Mouse (Mus musculus) midbrain, postnatal 0 days (tissue): Measurements from ENCODE around the gene Dlgap5. TPM values are rescaled to one million over a fixed set of nuclear protein-coding genes. Genes with fewer than 3 reads are reported as not detected.

ENCODE experiments used
- ATAC-seq: fragments of 200-750 bp; cut with Nextera tagmentation; 2 replicates; pipeline ENCODE4 v1.8.0; 2017; ENCODE audit warnings: moderate number of reproducible peaks, mild to moderate bottlenecking, moderate TSS enrichment, moderate library complexity; ENCODE audit not compliant: low FRiP score
- DNase-seq: peaks from one replicate; pipeline ENCODE4 v3.0.0-alpha.2; 2015; ENCODE audit warnings: low spot score
- H3K27ac ChIP-seq: fragments of 300-500 bp; sonication (generic); 2 replicates; pipeline ENCODE4 v1.5.1; 2014; ENCODE audit warnings: low read depth, mild to moderate bottlenecking, low read length, mixed read lengths
- H3K27me3 ChIP-seq: fragments of 300-500 bp; sonication (generic); 2 replicates; pipeline ENCODE4 v1.6.1; 2014; ENCODE audit warnings: low read length, control low read depth, mixed read lengths; ENCODE audit not compliant: insufficient read depth
- H3K36me3 ChIP-seq: fragments of 300-500 bp; sonication (generic); 2 replicates; pipeline ENCODE4 v1.6.1; 2014; ENCODE audit warnings: low read length, control low read depth, mixed read lengths; ENCODE audit not compliant: insufficient read depth
- H3K4me1 ChIP-seq: fragments of 300-500 bp; sonication (generic); 2 replicates; pipeline ENCODE4 v1.6.1; 2014; ENCODE audit warnings: mild to moderate bottlenecking, control low read depth, antibody characterized with exemption, low read length, mixed read lengths; ENCODE audit not compliant: insufficient read depth
- H3K4me2 ChIP-seq: fragments of 300-500 bp; sonication (generic); 2 replicates; pipeline ENCODE4 v1.6.1; 2014; ENCODE audit warnings: low read depth, mild to moderate bottlenecking, low read length, mixed read lengths; ENCODE audit not compliant: poor library complexity, severe bottlenecking
- H3K4me3 ChIP-seq: fragments of 300-500 bp; sonication (generic); 2 replicates; pipeline ENCODE4 v1.5.1; 2014; ENCODE audit warnings: low read depth, mild to moderate bottlenecking, low read length, moderate library complexity
- H3K9ac ChIP-seq: fragments of 300-500 bp; sonication (generic); replicated peaks from 2 replicates; pipeline ENCODE4 v1.6.1; 2014; ENCODE audit warnings: mild to moderate bottlenecking, low read length, moderate library complexity, mixed read lengths; ENCODE audit not compliant: poor library complexity, severe bottlenecking
- H3K9me3 ChIP-seq: fragments of 300-500 bp; sonication (generic); 2 replicates; pipeline ENCODE4 v1.6.1; 2016; ENCODE audit warnings: low read length, control low read depth
- CTCF ChIP-seq: IDR thresholded peaks from 2 replicates; pipeline ENCODE4 v1.5.1; 2016; ENCODE audit warnings: antibody characterized with exemption, mild to moderate bottlenecking
- WGBS: fragments of 180-500 bp; shearing (Covaris S2); extraction: QIAGEN DNeasy Blood & Tissue Kit; methylation state at CpG from one replicate; pipeline ENCODE4 v1.1.7; 2014; 5-methylcytosine and 5-hydroxymethylcytosine counted together
- polyA plus RNA-seq: library from polyadenylated mRNA; unstranded; fragments of >200 nt; fragmentation: Nextera tagmentation; extraction: Ambion mirVana; gene quantifications from 2 replicates; pipeline ENCODE4 v1.2.1, GENCODE M21; 2015
- total RNA-seq: library from RNA; depleted of rRNA; stranded (reverse); fragments of >200 nt; gene quantifications from 2 replicates; pipeline ENCODE4 v1.2.3, GENCODE M21; 2014

Gene Dlgap5
- total and polyA plus RNA-seq, 2 experiments from 2014 or later: 1.7 to 2.2 TPM

- Histone ChIP-seq H3K36me3 (no peaks in the 10 kb centered on the region), H3K27me3 (no peaks in the 10 kb centered on the region), H3K9me3 (no peaks in the 10 kb centered on the region), H3K9ac (no peak overlapping the region), H3K4me2 (peak overlapping the region; percentile 2; the same call in 1 of the 2 replicates), H3K4me3 (no peak overlapping the region), H3K27ac (no peak overlapping the region), H3K4me1 (peaks cover 13% of the 10 kb centered on the region; the same call in 1 of the 2 replicates)
- no peak for TF ChIP-seq CTCF
- ATAC-seq (no peak), DNase-seq (no peak)
- WGBS: 47% methylated on average over 21 of the region's 21 CpGs
Observed at GRCm38 (mm10) chr14:47364742-47365449, 53.3 kb downstream of the Dlgap5 start.

DNA sequence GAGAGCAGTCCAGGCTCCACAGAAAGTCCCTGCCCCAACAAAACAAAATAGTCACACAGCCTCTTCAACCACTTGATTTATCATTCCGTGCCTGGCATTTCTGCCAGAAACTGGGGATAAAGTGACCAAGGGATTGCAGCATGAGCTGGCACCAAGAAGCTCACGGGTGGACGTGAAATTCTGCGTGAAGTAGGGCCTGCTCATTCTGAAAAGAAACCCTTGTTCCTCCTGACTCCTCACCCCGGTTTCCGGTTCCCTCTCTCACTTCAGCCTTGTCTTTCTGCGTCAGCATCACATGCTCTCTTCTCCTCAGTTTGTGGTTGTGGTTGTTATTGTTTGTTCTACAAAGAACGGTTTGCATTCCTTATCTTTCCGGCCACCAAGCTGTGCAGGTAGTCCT lies 56.3 kb downstream of the Dlgap5 start:
- H3K36me3 ChIP-seq: no peaks in the 10 kb centered on the region
- no peak for TF ChIP-seq CTCF
- ATAC-seq (no peak), DNase-seq (no peak)
- peaks cover 5% of the 10 kb centered on the region; the same call in 1 of the 2 replicates for H3K4me1 ChIP-seq
- no peaks in the 10 kb centered on the region for H3K27me3 ChIP-seq
- no peak overlapping the region for H3K27ac ChIP-seq
- H3K4me2 ChIP-seq: no peak overlapping the region
- no peaks in the 10 kb centered on the region for H3K9me3 ChIP-seq
- no peak overlapping the region for H3K4me3 ChIP-seq
- 89% methylated on average over 9 of the region's 9 CpGs for WGBS
- no peak overlapping the region for H3K9ac ChIP-seq

DNA sequence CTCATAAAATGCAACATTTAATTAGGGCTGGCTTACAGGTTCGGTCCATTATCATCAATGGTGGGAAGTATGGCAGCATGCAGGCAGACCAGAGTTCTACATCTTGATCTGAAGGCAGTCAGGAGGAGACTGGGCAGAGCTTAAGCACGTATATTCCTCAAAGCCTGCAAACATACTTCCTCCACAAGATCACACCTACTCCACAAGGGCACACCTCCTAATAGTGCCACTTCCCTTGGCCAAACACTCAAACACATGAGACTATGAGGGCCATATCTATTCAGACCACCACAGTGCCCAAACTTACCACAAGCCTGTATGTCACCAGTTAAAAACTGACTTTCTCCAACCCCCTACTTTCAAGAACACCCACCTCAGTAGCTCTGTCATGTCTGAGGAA lies 56.8 kb downstream of the Dlgap5 start:
- Histone ChIP-seq H3K27me3 (no peaks in the 10 kb centered on the region), H3K4me1 (0 out of 2 replicates have a peak, but pooled peaks cover under 1% of the 10 kb centered on the region), H3K4me2 (no peak overlapping the region), H3K27ac (no peak overlapping the region), H3K9me3 (no peaks in the 10 kb centered on the region), H3K4me3 (no peak overlapping the region), H3K36me3 (no peaks in the 10 kb centered on the region), H3K9ac (no peak overlapping the region)
- no peak for TF ChIP-seq CTCF
- ATAC-seq: no peak
- 91% methylated on average over 2 of the region's 2 CpGs for WGBS
- DNase-seq: no peak

DNA sequence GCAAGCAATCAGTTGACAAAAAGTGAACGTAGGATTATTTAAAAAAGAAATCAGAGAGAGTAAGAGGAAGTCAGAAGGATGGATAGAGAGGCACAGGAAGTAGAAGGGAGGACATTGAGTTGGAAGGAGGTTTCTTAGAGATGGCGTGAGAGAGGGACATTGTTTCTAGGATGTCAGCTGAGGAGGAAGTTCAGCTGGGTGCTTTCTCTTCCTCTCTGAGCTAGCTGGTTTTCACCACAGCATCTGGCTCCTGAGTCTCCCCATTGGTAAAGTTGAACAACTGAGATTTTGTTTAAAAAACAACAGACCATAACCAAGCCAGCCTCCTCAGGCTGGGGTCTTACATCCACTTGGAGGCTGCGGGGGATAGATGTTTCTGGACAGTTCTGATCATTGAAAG lies 58.6 kb downstream of the Dlgap5 start:
- no peak for TF ChIP-seq CTCF
- no peak for DNase-seq
- no peaks in the 10 kb centered on the region for H3K27me3 ChIP-seq
- no peak overlapping the region for H3K9ac ChIP-seq
- no peak for ATAC-seq
- H3K4me1 ChIP-seq: no peaks in the 10 kb centered on the region
- no peak overlapping the region for H3K27ac ChIP-seq
- H3K9me3 ChIP-seq: no peaks in the 10 kb centered on the region
- H3K4me3 ChIP-seq: no peak overlapping the region
- H3K4me2 ChIP-seq: no peak overlapping the region
- H3K36me3 ChIP-seq: no peaks in the 10 kb centered on the region
- 72% methylated on average over 3 of the region's 3 CpGs for WGBS

DNA sequence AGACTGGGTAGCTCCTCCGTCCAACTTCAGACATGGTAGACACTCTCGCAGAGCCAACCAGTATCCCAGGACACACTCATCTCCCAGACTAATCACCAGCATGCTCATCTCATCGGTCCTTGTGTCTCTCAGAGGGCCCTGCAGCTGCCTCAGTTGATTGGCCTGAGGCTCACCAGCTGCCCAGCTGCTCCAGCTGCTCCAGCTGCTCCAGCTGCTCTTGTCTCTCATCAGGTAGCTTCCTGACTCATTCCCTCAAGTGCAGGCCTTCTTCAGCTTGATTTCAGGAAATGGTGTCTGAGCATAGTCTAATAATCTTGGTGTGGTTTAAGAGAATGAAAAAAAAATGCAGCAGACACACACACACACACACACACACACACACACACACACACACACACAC lies 61.6 kb downstream of the Dlgap5 start:
- Histone ChIP-seq H3K9me3 (no peaks in the 10 kb centered on the region), H3K4me1 (no peaks in the 10 kb centered on the region), H3K4me2 (no peak overlapping the region), H3K27me3 (no peaks in the 10 kb centered on the region), H3K36me3 (no peaks in the 10 kb centered on the region), H3K9ac (no peak overlapping the region), H3K27ac (no peak overlapping the region), H3K4me3 (no peak overlapping the region)
- no peak for ATAC-seq
- WGBS: 82% methylated on average over 3 of the region's 3 CpGs
- TF ChIP-seq CTCF: no peak
- no peak for DNase-seq

DNA sequence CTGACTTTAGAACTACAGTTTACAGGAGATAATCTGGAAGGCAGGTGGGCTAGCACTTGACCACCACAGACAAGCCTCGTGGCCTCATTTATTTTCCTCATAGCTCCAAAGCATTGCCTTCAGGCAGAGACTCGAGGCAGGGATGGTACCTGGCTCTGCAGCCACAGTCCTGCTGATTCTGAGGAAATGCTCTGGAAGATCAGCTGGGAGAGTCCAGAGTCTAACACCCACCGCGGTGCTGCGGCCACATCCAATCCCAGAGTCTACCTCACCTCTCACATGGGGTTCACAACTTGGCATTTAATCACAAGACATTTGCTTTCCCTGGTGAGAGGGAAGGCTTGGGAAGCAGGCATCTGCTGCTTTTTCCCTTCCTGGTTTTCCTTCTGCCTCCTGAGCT lies 63.3 kb downstream of the Dlgap5 start:
- H3K4me1 ChIP-seq: no peaks in the 10 kb centered on the region
- H3K27ac ChIP-seq: 0 out of 2 replicates have a peak overlapping the region, but pooled peaks have one; percentile 26
- H3K9ac ChIP-seq: no peak overlapping the region
- DNase-seq: no peak
- no peaks in the 10 kb centered on the region for H3K27me3 ChIP-seq
- H3K36me3 ChIP-seq: no peaks in the 10 kb centered on the region
- no peak overlapping the region for H3K4me3 ChIP-seq
- no peaks in the 10 kb centered on the region for H3K9me3 ChIP-seq
- WGBS: 71% methylated on average over 5 of the region's 5 CpGs
- ATAC-seq: no peak
- no peak for TF ChIP-seq CTCF
- no peak overlapping the region for H3K4me2 ChIP-seq
